Mouse (Mus musculus): Measurements from ENCODE around the gene Mctp1. TPM values are rescaled to one million over a fixed set of nuclear protein-coding genes. Genes with fewer than 3 reads are reported as not detected.

Mctp1 gene
- 1.1 and 1.3 TPM in 2 replicates for polyA plus RNA-seq (2012; rRNA removed)

DNA sequence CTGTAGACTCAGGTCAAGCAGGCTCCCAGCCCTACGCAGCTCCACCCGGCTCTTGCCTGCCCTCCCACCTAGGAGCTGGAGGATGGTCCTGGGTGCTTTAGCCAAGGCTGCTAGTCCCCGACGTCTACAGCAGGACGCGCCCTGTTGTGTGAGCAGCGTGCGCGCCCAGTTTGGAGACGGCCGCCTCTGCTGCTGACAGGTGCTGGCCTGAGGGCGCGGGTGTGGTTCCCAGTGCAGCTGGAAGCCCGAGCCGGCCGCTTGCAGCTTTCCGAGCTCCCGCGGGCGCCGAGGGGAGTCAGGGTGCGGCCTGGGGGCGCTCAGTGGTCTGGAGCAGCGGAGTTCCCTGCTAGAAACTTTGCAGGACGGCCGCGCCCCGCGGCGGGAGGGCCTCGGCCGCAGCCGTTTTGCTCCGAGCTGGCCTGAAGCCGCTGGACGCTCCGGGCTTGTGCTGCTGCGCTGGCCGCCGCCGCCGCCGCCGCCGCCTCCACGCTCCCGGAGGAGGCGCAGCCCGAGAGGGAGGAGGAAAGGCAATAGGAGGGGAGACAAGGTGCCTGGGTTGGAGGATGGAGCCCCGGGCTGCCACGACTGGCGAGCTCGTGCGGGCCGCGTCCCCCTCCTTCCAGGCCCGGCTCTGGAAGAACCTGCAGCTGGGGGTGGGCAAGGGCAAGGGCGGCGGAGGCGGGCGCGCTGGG lies at the start of gene Mctp1:
Mctp1 (plus strand) TSS at position 564 of the 692 bp plus-strand sequence.

Other genes with a start within 250 kb of the Mctp1 start
- not detected in 2 replicates for gene Fam81b, start 79.5 kb upstream of the Mctp1 start, polyA plus RNA-seq (2012; rRNA removed)